Mouse (Mus musculus) skeletal muscle tissue, postnatal 0 days (tissue): ENCODE data around the gene Vmn1r38. TPM values are rescaled to one million over a fixed set of nuclear protein-coding genes. Genes with fewer than 3 reads are reported as not detected.

ENCODE experiments used
- polyA plus RNA-seq: library from polyadenylated mRNA; unstranded; fragments of >200 nt; fragmentation: Nextera tagmentation; extraction: Ambion mirVana; gene quantifications from 2 replicates; pipeline ENCODE4 v1.2.1, GENCODE M21; 2015

The Vmn1r38 gene
- polyA plus RNA-seq = not detected in 2 replicates

DNA sequence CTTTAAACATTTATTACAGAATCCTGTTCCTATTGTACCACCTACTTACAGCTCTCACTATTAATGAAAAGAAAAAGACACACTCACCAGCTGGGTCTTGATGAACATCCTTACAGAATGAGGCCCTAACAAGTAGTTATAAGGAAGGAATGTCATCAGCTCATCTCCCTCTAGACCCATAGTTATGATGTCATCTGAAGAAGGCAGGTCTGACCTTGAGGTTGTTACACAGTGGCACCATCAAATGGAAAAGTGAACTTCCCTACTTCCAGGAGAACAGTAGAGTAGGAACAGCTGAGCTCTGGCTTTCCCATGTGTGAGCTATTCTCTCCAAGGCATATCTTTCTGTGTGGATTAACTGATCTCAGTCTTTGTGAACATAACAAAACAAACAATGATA is at the start of gene Vmn1r38:
TSS of gene Vmn1r38 (minus strand) at position 101 of the 400 bp plus-strand sequence.

DNA sequence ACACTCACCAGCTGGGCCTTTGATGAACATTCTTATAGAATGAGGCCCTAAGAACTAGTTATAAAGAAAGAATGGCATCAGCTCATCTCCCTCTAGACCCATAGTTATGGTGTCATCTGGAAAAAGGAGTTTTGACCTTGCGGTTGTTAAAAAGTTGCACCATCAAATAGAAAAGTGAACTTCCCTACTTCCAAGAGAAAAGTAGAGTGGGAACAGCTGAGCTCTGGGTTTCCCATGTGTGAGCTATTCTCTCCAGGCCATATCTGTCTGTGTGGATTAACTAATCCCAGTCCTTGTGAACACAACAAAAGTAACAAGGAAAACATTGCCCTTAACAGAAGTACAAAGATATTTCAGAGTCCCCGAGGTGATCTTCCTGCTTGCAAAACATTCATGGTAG is 28.1 kb upstream of the Vmn1r38 start, which contains the start of gene Vmn1r39:
TSS of gene Vmn1r39 (minus strand) at position 101 of the 400 bp plus-strand sequence.

GRCm38 (mm10) chr6:66729082-66729481 is 53.3 kb downstream of the Vmn1r38 start, which contains the start of gene Vmn1r37:
Gene Vmn1r37 (plus strand): TSS chr6:66729382.

Other genes starting within 250 kb of the Vmn1r38 start
- gene Mad2l1, start 247.2 kb downstream of the Vmn1r38 start, polyA plus RNA-seq = 21.2 and 23.2 TPM in 2 replicates
- gene Vmn1r32, start 222.5 kb downstream of the Vmn1r38 start, polyA plus RNA-seq = not detected in 2 replicates
- not detected in 2 replicates for gene Vmn1r33, start 164.3 kb downstream of the Vmn1r38 start, polyA plus RNA-seq
- gene Vmn1r34, start 138.7 kb downstream of the Vmn1r38 start, polyA plus RNA-seq = not detected in 2 replicates
- not detected in 2 replicates for gene Vmn1r35, start 96.7 kb downstream of the Vmn1r38 start, polyA plus RNA-seq
- gene Vmn1r36, start 63.5 kb downstream of the Vmn1r38 start, polyA plus RNA-seq = not detected in 2 replicates
- not detected in 2 replicates for gene Vmn1r37, start 53.2 kb downstream of the Vmn1r38 start, polyA plus RNA-seq
- gene Vmn1r39, start 28.0 kb upstream of the Vmn1r38 start, polyA plus RNA-seq = not detected in 2 replicates
- gene Gng12, start 113.8 kb upstream of the Vmn1r38 start, polyA plus RNA-seq = 41.4 and 55.3 TPM in 2 replicates